Mouse (Mus musculus) cerebellum, adult 9-10 months (tissue): Measurements from ENCODE around the gene Kcnk10.

Experiments
- DNase-seq: peaks from one replicate; pipeline ENCODE4 v3.0.0; 2022

Gene Kcnk10

GRCm38 (mm10) chr12:98396586-98396985 lies 181.5 kb downstream of the Kcnk10 start:
- DNase-seq = no peak

DNA sequence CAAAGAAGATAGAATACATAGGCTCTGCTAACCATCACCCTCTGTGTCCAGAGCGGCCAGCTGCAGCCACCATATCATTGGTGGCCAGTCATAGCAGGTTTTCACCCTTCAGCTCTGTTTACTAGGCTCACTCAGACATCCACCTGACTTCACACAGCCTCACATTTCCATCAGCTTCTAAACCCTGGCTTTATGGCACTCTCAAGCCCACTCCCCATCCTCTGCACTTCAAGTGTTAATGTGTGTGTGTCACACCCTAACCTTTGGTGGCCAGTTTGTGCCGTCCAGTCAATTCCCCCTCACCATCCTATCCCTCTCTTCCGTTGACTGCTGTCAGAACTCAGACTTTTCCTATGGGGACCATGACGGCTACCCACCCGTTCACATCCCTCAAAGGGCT lies 184.0 kb downstream of the Kcnk10 start:
- no peak for DNase-seq

DNA sequence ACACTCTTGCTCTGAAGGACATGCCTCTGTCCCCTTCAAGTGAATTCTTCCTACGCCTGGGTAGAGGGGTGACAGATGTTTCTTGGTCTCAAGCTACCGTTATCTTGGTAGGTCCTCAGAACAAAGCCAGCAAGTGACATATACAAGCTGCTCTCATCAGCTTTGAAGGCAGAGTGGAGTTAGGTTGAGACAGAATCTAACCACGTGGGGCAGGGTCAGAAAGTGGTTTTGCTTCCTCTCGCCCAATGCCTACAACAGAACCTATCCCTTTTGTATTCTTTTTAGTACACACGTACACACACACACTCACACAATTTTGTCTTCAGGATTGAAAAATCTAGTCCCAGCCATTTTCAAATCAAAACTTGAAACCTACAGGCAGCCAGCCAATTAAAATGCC lies 186.8 kb downstream of the Kcnk10 start:
- DNase-seq = no peak

- no peak for DNase-seq
These were observed 188.5 kb downstream of the Kcnk10 start for GRCm38 (mm10) chr12:98389618-98390017.
